Mouse (Mus musculus) right cerebral cortex, postnatal 14 days (tissue): ENCODE data around the gene Cisd1.

ENCODE experiments used
- DNase-seq: peaks from one replicate; pipeline ENCODE4 v3.0.0; 2022

Cisd1 gene

DNA sequence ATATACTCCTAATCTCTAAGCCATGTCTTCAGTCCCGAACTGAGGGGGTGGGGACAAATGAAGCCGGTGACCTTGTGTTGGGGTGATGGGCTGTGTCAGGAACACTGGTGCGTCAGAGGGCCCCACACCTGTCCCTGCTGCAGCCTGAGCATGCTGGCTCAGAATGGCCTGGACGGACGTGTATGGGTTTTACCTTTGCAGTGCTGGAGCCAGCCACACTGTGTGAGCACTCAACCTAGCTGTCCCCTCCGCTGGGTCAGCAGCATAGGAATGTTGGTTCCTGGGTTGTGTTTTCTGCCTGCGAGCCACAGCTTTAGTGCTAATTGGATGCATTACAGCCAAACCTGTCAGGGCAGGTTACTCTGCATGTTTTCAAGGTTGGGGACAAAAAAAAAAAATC lies 18.6 kb downstream of the Cisd1 start:
- DNase-seq: no peak

DNA sequence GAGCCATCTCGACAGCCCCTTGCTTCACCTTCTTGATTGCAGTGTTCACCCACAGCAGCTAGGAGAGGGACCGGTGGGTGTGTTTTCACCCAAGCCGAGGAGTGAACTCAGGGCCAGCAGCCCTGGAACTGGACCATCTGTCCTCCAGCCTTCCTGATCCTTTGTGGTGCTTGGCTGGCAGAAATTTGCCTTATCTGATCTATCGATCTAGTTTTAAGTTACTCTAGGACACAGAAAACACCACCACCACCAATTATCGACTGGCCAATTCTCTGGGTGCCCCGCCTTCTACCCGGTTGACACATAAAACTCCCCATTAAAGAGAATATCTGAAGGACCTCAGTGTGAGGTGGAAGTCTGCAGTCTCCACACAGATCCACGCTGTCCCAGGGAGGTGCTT lies 21.1 kb downstream of the Cisd1 start:
- DNase-seq: no peak

DNA sequence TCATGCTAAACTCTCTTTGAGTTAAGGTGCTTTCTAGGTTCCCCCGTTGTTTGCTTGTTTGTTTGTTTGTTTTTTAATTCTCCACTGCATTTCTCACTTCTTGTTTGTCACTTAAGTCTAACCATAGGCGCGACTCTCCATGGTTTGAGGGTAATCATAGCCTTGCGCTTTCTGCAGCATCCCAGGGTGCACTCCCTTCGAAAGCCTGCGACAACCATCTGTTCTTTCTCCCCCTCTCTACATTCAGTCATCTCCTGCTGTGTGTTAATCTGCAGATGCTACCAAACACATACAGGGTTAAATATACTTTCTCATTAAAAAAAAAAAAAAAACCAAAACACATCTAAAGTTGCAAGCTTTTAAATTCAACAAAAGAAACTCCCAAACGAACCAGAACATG lies 28.3 kb downstream of the Cisd1 start:
- DNase-seq: no peak

DNA sequence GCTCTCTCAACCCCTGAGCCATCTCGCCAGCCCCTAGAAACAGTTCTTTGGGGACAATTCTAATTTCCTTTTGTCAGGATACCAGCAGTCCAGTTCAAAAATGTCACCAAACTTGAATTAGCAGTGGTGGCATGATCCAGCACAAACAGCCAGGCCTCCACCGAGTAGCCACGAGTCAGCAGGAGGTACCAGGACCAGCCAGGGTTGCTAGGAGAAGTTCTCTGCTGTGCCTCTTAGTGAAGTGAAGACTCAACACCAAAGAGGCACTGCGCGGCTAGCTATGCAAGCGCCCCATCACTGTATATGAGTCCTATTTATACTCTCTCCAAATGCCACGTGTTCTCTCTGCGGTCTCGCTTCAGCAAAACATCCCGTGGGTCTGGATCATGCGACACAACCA lies 28.7 kb downstream of the Cisd1 start:
- no peak for DNase-seq

DNA sequence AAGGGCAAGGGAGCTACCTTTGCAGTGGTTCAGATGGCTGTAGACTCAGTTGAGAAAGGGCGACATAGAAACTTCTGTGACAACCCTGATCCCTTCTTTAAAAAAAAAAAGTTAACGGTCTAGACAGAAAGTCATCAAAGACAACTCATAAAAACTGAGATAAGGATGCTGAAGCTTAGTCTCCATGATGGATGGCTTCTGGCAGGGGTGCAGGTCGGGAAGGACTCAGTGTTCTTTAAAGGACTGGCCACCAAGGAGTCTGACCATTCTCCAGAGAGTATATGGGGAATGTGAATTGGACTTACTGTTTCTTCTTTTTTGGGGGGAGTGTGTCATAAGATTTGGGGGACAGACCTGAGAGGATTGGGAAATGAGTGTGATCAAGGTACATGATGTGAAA lies 30.2 kb downstream of the Cisd1 start:
- DNase-seq: no peak

DNA sequence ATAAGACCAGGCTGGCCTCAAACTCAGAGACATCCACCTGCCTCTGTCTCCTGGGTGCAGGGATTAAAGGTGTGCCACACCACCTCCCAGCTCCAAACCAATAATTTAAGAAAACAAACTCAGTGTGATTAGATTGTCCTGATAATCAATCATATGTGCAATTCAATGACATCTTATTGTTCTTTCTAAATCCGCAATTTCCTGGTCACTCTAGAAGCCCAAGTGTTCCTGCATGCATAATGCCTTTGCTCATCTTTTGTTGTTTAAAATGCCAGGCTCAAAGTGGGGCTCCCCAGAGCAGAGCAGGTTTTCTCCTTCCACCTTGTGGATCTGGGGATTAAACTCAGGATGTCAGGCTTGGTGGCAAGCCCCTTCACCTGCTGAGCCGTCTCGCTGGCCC lies 34.5 kb downstream of the Cisd1 start:
- DNase-seq: no peak

DNA sequence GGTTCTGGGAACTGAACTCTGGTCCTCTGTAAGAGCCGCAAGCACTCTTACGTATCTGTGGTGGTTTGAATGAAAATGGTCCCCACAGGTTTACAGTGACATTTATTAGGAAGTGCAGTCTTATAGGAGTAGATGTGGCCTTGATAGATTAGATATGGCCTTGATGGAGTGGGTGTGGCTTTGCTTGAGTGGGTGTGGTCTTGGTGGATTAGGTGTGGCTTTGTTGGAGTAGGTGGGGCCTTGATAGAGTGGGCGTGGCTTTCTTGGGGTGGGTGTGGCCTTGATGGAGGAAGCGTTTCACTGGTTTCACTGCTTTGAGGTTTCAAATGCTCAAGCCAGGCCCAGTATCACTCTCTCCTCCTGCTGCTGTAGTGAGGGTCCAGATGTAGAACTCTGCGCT lies 36.6 kb downstream of the Cisd1 start:
- no peak for DNase-seq

DNA sequence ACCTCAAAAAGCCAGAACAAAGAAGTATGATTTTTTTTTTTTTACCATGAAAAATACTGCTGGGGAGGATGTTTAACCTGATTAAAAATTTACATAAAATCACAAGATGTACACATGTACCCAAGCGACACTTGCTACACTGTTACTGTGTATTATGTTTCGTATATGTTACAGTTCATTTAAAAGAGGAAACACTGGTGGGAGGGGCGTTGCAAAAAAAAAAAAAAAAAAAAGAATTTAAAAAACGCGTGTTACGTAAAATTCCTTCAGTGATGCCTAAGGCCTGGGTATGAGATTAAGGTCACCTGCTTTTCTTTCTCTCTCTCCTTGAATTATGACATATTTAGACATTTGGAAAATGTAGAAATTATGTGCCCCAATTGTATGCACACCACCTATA lies 38.0 kb downstream of the Cisd1 start:
- no peak for DNase-seq

DNA sequence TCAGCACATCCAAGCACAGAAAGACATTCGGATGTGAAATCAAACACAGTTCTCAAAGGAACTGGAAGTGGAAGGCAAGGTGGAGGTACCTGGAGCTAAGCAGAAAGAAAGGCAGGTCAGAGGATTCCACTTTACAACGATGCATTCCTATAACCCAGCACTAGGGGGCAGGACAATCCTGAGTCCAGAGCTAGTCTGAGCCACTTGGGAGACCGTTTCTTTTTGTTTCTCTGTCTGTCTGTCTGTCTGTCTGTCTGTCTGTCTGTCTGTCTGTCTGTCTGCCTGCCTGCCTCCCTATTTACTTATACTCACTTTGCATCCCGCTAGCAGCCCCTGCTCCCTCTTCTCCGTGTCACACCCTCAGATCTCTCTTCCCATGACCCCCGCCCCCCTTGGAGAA lies 38.6 kb downstream of the Cisd1 start:
- DNase-seq: peak; percentile 31

DNA sequence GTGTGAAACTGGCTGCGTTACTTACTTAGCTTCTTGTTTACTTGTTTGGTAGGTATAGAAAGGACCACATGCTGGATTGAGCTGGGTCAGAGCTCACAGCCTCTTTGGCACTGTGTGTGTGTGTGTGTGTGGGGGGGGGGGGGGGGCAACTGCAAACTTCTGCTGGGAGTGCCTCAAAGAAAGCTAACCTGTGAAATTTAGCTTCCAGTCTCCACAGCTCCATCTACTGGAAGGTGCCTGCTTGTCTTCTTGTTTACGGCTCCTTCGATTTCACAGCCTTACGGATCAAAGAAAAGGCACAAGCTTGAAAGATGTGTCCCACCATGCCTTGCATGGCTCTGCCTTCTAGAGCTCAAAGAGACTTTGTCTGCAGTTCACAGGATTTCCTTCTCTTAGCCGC lies 42.3 kb downstream of the Cisd1 start:
- no peak for DNase-seq

DNA sequence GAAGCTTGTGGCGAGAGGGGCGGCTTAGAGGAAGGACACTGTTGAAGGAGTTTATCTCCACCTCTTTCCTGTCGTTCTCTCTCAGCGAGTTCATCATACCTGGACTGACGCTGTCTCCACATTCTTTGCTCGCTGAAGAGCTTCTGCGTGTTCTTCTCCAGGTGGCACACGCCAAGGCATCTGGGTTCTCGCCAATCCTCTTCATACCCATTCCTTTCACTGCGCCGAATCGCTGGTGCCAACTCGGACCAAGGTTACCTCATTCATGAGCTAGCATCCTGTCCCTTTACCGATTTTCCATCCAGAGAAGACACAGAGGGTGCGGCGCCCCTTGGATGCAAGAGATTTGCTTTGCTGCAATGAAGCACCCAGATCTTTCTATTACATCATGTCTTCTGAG lies 44.6 kb downstream of the Cisd1 start:
- DNase-seq: no peak

DNA sequence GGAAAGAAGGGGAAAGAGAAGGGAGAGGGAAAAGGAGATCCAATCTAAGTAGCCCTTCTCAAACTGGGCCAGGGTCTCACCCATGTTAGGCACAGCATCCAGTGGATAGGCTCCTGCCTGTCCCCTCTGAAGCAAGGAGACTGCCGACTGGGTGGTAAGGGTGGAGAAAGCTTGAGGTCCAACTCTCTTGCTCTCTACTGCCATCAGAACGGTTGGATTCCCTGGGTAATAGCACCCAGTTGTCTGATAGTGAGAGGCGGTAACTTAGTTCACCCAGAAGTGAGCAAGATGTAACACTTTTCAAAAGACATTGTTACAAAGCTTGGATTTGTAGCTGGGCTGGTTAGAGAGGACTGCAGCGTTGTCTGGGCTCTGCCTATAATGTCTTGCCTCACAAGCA lies 51.5 kb downstream of the Cisd1 start:
- no peak for DNase-seq

DNA sequence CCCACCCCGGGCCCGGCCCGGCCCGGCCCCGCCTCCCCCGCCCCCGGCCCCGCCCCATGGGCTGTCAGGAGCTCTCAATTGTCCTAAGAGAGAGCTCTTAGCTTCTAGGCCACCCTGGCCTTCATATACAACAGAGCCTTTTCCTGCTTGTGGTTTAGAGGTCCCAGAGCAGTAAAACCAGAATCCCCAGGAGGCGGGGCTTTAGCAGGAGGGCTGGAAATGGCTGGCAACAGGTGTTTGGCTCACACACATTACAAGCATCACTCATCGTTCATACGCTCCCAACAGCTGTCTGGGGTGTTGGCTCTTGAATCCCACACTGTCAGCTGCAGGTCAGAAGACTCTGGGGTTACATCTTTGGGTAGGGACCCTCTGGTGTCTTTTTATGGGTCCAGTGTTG lies 52.5 kb downstream of the Cisd1 start:
- no peak for DNase-seq

DNA sequence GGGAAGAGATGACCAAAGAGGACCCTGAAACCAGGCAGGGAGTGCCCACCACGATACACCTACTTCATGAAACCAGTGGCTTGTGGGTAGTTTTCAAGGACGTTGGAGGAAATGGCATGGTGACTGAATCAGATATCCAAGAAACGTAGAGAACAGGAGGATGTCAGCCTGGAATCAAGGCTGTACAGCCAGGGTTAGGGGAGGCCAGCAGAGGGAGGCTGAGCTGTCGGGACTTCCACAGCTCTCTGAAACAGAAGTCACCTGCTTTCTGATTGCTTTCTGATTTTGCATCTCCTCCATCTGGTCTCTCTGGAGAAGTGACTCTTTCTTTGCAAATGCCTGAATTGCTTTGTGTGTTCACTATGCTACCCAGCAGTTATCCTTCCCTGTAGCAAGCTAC lies 53.0 kb downstream of the Cisd1 start:
- DNase-seq: no peak

DNA sequence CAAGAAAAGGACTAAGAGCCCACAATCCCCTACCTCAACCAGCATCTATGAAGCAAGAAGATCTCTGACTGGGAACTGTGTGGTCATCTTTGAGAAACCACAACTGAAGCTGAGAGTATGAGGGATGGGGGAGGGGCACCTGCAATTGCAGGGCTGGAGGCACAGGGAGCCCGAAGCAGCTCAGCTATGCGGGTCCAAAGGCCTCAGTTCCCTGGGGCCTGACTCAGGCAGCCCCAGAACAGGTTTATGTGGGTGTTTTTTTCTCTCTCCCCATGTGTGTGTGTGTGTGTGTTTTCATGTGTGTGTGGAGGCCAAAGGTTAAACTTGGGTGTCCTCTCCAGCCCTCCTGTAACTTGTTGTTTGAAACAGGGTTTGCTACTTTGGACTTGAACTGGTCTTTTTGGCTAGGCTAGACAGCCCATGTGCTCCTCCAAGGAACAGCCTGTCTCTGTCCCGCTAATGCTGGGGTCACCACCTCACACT lies 53.5 kb downstream of the Cisd1 start:
- no peak for DNase-seq

DNA sequence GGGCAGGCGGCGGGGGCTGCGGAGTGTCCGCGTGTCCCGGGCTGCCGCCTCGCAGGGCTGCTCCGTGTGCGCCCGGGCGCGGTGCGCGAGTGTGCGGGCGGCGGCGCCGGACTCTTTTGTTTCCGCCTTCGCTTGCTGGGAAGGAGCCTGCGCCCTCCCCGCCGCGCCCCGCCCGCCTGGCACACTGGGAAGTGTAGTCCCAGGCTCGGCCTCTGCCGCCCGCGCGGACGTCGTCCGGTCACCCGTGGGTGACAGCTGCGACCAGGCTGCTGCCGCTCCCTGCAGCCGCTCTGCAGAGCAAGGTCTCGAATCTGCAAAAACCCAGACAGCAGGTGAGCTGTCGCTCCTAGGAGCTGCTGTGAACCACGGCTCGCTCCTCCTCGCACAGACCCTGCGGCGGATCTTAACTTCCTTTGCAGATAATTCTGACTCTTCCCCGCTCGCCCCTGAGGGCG lies 59.6 kb downstream of the Cisd1 start, which contains the start of gene Ube2d1:
TSS of gene Ube2d1 (minus strand) at position 137 of the 455 bp plus-strand sequence.
- DNase-seq: peak; percentile 91

DNA sequence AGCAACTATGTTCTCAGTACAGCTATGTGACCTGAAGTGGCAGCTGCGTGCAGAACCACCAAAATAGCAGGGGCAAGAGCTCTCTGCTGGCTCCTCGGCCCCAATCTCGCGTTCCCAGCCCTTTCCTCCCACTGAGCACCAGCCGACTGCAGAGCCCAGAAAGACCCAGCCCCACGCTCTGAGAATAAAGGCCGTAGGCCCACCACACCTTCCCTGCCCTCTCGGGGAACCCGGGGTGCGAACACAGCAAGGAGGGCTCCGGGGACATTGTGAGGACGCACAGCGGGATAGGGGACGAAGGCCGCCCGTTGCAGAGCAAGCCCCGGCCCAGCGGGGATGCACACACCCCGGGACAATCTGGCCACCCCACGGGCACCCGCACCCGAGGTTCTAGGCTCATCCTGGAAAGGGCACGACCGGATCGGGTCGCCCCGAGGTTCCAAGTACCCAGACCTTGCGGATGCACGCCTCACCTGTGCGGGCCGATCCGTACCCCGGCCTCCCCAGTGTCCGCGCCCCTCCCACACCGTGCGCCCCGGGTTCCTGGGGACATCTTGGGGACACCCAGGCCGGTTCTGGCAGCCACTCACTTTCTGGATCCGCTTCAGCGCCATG lies 60.1 kb downstream of the Cisd1 start:
- peak; percentile 32 for DNase-seq

DNA sequence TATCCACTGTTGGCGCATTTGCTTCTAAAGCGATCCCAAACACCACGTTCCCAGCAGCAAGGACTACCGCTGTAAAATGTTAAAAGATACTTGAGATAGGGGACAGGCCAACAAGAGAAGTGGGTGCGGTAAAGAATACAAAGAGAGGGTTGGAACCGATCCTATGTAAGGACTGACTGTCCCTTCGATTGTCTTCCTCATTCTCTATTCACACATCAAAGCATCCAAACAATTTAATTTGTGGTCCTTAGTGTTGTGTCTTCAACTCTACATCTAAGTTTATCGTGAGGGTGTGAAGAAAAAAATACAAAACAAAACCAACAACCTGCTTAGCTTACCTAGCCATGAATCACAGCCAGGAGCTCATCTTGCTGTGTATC lies 60.6 kb downstream of the Cisd1 start:
- DNase-seq: no peak
